Mouse (Mus musculus) c-Kit-positive CD71-positive TER-119-positive erythroid progenitor cells, embryonic 14.5 days (primary cell): ENCODE measurements around the gene Ly6g5b.

Experiments used
- DNase-seq: peaks from one replicate; pipeline ENCODE4 v3.0.0-alpha.2; 2013; ENCODE audit warnings: low spot score

Ly6g5b gene

DNA sequence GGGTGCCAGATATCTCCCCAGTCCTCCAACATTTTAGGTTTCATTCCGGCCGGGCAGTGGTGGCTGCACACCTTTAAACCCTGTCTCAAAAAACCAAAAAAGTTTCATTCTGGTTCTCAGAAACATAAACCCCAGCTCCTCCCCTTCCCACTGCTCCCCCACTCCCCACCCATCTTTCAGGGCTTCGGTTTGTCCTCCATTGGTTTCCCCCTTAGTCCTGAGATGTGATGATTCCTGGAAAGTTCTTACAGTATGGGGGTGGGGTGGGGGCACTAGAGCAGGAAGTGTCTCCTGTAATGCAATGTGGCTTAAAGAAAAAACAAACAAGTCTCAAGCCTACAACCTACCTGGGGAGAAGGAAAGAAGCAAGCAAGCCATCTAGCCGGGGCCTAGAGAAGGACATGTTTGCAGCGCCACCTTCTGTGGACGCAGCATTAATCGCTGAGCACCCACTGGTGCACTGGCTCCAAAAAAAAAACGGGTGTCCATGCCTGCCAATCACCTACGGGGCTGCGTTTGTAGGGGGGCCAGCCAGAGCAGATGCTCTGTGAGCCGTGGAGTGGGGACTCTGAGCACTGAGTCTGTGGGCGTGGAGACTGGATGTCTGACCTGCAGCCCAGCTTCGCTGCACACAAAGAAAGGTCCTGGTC, 9.4 kb downstream of the Ly6g5b start:
- DNase-seq: peak; percentile 53

DNA sequence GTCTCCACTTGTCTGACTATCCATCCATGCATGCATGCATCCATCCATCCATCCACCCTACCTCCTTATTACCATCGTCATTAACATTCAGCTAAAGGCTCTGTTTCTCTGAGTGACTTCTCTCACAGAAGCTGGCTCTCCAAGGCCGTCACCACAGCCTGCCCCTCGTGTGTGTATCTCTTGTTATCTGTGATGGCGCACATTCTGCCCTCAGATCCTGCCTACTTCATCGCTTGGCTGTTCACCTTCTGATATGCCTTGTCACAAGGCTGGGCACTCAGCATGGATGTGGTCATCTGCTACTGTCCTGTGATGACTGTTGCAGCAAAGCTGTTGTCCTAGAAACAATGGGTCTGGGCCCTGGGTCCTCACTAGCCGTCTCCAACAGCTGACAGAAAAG, 10.5 kb downstream of the Ly6g5b start:
- peak; percentile 71 for DNase-seq

- DNase-seq: peak; percentile 23
These were observed 11.1 kb downstream of the Ly6g5b start for GRCm38 (mm10) chr17:35104079-35104478.

DNA sequence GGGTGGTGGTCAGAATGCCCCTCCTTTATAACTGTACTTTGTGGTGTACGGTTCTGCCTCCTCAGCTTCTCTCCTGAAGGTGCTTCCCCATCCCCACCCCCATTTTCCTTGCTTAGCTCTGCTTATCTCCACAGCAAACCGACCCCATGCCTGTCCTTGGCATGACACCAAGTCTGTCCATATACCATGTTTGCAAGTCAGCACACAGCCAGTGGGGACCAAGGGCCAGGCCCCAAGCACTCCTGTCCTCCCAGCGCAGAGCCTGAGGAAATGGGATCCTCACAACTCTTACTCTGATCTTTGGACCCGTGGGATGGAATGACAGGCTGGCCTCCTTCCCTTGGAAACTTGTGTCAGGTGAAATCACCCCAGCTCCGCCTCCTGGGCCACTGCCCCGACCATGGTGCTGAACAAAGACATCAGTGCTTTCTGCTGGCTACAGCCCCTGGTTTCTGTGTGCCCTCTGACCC, 12.0 kb downstream of the Ly6g5b start:
- DNase-seq: no peak

DNA sequence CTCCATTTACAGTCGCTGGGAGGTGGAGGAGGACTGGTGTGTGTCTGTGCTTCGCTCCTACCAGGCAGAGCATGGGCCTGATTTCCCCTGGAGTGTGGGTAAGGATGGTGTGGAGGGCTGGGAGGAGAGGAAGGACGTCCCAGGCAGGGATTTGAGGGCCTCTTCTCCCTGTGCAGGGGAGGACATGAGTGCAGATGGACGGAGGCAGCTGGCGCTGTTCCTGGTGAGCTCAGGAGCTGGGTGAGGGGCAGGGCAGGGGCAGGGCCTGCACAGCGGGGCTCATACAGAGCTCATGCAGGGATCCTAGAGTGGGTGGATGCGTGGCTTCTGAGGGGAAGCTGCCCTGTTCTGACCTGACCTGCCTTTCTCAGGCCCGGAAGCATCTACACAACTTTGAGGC, 12.9 kb downstream of the Ly6g5b start:
- DNase-seq: no peak

DNA sequence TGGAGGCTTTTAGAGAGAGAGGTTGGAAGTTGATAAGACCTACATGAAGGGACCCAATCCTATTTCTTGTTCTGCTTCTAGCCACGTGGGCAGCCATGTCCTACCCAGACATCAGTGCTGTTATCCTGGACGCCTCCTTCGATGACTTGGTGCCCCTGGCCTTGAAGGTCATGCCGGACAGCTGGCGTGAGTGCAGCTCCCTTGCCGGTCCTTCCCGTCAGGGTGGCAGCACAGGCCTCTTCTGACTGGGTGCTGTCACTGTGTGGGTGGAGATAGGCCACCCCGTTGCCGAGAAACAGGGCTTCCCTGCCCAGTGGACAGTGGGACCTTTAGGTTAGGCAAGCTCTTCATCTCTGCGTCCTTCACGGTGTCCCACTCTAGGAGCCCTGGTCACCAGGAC, 14.1 kb downstream of the Ly6g5b start:
- no peak for DNase-seq

DNA sequence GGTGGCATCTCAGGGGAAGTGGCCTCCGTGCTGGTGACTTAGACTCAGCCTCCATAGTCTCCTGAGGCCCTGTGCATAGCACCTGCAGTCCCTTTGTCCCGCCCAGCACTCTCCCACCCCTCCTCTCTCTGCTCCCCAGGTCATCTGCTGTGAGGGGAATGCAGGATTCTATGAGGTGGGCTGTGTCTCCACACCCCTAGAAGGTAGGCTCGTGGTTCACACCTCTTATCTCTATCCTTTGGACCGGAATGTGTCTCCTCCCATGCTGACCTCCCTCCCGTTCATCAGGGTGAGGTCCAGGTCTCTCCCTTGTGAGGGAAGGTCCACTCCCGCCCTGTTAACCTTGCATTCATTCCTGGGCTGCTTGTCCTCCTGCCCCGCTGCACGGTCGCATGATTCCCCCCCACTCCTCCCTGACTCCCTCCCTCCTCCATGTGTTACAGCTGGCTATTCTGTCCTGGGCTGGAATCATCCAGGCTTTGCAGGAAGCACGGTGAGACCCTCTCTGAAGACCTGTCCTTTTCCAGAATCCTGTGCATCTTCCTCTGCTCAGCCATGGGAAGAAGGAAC, 14.9 kb downstream of the Ly6g5b start:
- DNase-seq: no peak

GRCm38 (mm10) chr17:35097164-35097655, 18.0 kb downstream of the Ly6g5b start:
- no peak for DNase-seq

DNA sequence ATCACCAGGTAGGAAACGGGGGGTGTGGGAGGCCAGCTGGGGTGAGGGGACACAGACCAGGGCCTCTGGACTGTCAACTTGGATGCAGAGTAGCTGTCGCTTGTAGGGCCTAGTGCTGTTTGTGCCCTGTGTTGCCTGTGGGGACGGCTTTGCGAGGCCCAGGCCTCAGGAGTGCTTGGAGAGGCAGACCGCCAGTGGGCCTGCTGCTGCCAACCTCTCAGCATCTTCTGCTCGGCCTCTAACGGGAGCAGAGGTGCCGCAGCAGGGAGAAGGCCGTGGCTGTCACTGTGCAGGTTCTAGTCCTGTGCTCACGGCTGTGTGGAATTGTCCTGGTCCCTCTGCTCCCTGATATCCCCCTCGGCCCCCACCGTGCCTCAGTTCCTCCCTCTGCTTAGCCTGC, 18.6 kb downstream of the Ly6g5b start:
- no peak for DNase-seq

DNA sequence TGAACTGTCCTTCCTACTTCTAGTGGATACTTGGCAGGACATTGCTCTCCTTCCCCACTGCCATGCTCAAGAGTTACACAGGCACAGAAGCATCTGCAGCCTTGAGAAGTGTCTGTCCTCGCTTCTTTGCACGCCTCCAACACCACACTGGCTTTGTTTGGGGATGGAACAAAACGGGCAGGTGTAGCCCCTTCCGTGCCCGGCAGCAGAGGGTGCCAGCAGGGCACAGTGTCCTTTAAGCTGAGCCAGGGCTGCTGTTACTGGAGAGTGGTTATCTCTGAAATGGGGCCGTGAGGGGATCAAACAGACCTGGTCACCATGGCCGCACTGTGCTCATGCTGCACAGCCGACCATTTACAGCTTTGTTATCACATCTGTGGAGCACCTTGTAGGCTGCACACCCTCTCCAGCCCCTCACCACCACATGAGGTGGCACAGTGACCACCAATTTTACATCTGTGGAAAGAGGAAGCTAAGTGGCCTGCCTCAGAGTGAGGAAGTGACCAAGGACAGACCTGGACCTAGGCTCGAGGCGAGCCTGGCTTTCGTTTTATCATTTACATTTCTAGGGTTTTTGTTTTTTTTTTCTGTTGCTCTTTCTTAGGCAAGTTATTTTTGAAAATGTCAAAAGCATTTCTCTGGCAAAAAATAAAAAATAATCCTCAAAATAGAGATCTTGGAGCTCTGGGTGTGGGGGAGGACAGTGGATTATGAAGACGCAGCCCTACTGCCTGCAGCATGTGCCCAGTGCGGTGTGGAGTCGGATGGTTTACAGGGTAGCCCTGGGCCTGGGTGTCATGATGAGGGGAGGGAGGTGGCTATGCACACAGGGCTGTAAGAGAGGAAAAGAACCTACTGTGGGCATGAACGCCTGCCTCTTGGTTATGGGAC, 20.5 kb downstream of the Ly6g5b start:
- DNase-seq: no peak

DNA sequence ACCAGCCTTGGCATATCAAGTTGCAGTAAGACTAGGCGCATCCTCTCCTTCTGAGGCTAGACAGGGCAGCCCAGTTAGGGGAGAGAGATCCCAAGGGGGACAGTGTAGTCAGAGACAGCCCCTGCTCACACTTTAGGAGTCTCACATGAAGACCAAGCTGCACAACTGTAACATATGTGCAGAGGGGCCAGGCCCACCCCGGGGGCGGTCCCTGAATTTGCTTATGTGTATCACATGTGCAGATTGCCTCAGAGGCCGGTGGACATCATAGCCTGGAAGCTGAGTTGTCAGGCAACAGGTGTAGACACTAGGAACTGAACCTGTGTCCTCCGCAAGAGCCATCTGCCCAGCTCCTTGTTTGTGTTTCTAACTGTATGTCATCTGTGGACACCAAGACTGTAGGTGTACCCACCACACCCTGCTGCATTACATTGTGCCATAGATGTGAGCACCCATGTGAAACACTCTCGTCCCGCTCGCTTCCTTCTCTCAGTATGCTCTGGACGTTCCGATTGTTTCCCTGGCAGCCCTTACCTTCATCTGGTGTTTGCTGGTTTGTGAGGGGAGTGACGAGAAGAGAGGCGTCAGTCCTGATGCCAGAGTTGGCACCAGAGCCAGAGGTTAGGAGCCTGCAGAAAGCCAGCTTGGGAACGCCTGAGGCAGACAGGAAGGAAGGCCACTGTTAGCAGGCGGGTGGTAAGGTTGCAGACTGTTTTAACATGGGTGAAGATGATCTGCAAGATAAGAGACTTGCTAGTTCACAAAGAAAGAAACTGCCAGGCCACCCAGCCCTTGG, 22.6 kb downstream of the Ly6g5b start:
- DNase-seq: no peak

GRCm38 (mm10) chr17:35090166-35090932, 24.9 kb downstream of the Ly6g5b start:
- peak; percentile 67 for DNase-seq

GRCm38 (mm10) chr17:35088825-35089644, 26.2 kb downstream of the Ly6g5b start, which contains the start of gene Abhd16a:
Gene Abhd16a, plus strand, starts transcription at chr17:35089263.
- DNase-seq: peak; percentile 90

- DNase-seq: no peak
These were observed 27.1 kb downstream of the Ly6g5b start for GRCm38 (mm10) chr17:35088151-35088550.

DNA sequence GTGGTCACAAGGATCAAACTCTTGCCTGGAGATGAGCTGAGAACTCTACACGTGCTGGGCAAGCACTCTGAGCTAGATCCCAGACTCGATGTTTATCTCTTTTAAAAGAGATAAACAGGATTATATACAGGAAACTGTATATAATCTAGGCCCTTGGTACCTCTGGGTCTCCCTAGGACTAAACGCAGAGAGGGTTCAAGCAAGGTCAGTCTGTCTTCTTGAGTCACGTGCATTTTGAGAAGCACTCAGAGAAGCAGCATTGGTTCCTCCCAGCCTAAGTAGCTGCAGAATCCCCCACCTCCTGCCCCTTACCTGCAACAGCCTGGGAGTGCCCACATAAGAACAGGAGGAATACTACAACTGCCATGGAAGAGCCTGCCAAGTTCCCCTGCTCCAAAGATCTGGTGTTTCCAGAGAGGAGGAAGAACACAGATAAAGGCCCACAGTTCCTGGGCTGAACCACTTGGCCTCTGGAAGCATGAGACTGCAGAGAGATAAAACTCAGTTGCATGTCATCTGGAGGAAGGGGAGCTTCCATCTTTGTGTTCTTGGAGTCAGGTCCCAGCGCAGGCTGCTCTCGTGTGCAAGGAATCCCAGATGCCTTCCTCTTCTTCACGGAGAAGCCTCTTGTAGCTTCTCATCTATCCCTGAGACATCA, 29.9 kb downstream of the Ly6g5b start, which contains the start of gene Ly6g6f:
Ly6g6f (minus strand) TSS at position 403 of the 658 bp plus-strand sequence.
- no peak for DNase-seq

GRCm38 (mm10) chr17:35083929-35084497, 31.2 kb downstream of the Ly6g5b start:
- DNase-seq: no peak

DNA sequence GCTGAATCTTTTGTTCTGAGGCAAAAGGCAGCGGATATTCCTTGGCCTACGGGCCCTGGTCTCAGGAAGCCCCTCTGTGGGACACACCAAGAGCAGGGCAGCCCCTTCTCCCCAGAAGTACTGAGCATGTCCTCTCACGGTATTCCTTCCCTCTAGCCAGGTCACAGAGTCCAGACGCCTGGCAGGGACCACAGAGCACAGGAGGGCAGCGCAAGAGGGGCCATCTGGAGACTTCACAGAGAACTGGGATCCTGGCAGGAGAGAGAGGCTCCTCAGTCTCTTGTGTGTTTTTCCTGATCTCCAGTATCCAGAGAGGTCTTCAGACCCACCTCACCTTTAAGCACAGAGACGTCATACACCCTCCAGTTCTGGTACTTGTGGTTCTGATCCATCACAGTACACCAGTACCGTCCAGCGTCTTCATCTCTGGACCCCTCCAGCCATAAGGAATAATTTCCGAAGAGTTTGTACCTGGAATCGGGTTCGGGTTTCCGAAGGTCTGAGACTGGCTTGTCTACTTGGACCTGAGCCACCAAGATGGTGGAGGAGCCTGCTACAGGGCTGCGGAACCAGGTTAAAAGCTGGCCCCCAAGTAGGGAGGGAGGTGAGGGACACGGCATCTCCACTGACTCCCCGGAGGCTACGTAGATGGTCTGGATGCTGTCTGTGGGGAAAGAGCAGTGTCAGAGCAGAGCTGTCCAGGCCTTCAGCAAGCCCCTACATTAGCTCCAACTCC, 32.2 kb downstream of the Ly6g5b start:
- no peak for DNase-seq

DNA sequence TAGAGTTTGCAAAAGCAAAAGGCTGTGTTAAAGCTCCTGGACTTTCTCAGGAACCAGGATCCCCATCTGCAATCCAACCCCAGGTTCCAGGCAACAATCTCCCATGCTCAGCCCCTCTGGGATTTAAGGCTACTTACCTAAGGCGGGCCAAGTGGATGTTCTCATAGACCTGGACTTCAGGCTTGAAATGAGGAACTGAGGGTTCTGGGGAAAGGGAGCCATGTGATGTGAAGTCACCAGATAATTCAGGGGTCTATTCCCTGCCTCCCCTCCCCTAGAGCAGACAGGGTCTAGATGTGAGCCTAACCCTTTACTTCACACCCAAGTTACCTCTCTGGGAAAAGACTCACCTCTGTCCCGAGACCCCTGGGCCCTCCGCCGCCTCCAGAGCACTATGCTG, 34.5 kb downstream of the Ly6g5b start:
- DNase-seq: no peak
